Mouse (Mus musculus) urinary bladder, postnatal 10 days (tissue): Measurements from ENCODE around the gene Il17rc.

Experiments used
- DNase-seq: peaks from one replicate; pipeline ENCODE4 v3.0.0; 2022; ENCODE audit warnings: low spot score

Gene Il17rc

GRCm38 (mm10) chr6:113455007-113455406, 16.2 kb upstream of the Il17rc start:
- DNase-seq = no peak

- no peak for DNase-seq
Measured at GRCm38 (mm10) chr6:113457952-113458534, 13.2 kb upstream of the Il17rc start, which contains the start of gene Il17re. Il17re (plus strand) TSS chr6:113458484.

- DNase-seq = no peak
Measured at GRCm38 (mm10) chr6:113458635-113459034, 12.6 kb upstream of the Il17rc start.

- DNase-seq = no peak
Measured at GRCm38 (mm10) chr6:113464040-113464439, 7.2 kb upstream of the Il17rc start.

- no peak for DNase-seq
Measured at GRCm38 (mm10) chr6:113465602-113466001, 5.6 kb upstream of the Il17rc start.

- no peak for DNase-seq
Measured at GRCm38 (mm10) chr6:113468512-113468911, 2.7 kb upstream of the Il17rc start.

DNA sequence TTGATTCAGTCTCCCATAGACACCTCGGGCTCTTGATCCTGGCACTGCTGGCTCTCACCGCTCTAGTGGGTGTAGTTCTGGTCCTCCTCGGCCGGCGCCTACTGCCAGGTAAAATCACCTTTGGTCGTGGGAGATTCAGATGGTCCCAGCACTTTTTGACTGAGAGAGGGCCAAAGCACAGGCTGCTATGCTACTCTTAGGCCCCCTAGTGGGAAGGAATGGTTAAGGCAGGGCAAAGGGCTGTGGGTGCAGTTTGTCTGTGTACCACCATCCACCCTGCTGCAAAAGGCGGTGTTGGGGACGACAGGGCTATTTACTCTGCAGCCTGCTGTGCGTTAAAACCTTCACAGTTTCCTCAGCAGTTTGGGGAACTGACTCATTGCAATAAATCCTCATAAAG, 2.2 kb upstream of the Il17rc start:
- DNase-seq = no peak

DNA sequence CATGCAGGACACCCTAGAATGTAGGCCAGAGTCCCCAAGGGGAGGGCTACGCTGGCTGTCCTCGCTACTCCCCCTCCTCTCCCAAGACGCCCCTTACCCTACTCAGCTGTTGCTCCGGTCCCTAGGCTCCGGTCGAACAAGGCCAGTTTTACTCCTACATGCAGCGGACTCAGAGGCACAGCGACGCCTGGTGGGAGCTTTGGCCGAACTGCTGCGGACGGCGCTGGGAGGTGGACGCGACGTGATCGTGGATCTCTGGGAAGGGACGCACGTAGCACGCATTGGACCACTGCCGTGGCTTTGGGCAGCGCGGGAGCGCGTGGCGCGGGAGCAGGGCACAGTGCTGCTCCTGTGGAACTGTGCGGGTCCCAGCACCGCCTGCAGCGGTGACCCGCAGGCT, 1.8 kb upstream of the Il17rc start:
- no peak for DNase-seq

GRCm38 (mm10) chr6:113472061-113472460, 834 bp downstream of the Il17rc start:
- no peak for DNase-seq

DNA sequence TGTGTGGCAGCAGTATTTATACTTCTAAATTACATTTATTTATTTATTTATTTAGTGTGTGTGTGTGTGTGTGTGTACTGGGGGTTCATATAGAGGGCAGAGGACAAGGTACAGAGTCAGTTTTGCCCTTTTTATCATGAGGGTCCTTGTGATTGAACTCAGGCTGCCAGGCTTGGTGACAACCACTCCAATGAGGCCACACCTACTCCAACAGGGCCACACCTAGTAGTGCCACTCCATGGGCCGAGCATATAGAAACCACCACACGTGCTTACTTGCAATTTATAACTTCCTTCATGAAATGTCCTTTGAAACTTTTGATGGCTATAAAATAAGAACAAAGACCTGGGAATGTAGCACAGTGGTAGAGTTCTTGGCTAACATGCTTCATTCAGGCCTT, 2.0 kb downstream of the Il17rc start:
- DNase-seq = no peak

DNA sequence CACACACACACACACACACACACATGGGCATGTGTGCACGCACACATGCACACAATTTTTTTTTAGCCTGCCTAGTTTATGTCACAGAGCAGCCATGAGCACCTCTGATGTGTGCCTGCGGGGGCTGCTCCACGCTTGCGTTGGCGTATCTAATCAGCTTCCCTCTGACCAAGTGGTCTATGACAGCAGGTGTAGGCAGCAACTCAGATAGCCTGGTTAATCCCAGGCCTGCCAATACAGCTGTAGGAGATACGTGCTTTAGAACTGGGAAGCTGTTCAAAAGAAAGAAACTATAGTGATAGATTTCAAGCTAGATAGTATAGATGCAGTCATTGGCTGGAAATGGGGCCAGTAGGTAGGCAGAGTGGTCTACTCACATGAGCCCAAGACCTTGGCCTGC, 2.5 kb downstream of the Il17rc start:
- DNase-seq = no peak

- DNase-seq = no peak
Measured at GRCm38 (mm10) chr6:113477353-113477752, 6.1 kb downstream of the Il17rc start.

DNA sequence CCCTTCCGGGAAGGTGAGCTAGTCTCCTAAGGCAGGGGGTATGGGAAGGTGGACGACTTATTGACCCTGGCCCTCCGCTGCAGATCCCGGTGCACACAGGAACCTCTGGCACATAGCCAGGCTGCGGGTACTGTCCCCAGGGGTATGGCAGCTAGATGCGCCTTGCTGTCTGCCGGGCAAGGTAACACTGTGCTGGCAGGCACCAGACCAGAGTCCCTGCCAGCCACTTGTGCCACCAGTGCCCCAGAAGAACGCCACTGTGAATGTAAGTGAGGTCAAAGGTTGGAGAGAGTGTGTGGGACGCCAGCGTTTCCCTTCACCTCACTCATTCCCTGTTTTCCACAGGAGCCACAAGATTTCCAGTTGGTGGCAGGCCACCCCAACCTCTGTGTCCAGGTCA, 7.7 kb downstream of the Il17rc start:
- DNase-seq = no peak

DNA sequence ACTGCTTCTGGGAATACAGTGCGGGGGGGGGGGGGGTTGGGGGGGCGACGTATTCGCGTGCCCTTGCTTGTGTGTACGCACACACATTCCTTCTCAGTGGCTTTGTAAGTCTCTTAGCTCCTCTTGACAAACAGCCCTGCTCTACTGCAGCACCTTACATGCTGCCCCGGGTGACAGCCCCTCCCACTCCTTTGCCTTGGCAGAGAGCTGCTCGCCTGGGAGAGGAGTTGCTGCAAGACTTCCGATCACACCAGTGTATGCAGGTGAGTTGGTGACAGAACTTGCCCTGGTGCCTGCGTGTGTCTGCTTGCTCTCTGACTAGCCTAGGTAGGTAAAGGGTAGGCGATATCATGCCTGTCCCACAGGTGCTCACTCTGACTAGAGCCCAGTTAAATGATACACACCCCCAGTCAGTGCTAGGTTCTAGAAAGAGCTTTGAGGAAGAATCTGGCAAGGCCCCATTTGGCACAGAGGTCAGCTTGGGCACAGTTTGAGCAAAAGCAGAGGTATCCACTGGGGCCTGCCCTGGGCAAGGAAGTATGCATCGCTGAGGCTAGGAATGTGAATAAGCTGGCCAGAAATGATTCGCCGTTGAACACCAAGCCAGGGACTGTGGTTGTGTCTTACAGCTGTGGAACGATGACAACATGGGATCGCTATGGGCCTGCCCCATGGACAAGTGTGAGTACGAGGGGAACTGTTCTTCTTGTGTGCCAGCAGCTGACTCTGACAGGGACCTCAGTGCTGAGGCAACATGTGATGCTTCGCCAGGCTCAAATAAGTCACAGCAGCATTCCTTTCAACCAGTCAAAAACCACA, 9.5 kb downstream of the Il17rc start:
- no peak for DNase-seq

GRCm38 (mm10) chr6:113482477-113483099, 11.4 kb downstream of the Il17rc start:
- DNase-seq = no peak

DNA sequence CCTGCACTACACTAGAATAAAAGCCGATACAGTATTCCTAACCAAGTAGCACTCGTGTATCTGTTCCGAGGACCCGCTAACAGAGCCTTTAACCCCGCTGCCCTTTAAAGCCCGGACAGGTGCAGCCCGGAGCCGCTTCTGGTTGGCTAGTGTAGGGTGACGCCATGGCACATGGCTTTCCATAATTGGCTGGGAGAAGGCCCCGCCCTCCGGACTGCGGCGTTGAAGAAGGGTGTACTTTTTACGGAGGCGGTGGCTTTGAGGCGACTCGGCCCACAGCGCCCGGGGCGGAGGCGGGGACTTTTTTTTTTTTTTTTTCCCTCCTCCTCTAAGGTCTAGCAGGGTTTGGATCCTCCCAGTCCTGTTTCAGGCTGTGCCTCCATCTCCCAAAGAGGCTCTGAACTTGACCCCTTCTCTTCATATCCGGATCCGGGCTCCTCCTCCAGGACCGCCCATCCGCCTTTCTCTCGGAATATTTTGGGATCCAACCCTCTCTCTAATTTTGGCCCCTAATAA, 11.9 kb downstream of the Il17rc start, which contains the start of gene Creld1:
Gene Creld1 (plus strand): TSS at position 198 of the 516 bp plus-strand sequence.
- DNase-seq = peak; percentile 77

GRCm38 (mm10) chr6:113483729-113484128, 12.5 kb downstream of the Il17rc start:
- DNase-seq = no peak

GRCm38 (mm10) chr6:113487125-113487576, 15.9 kb downstream of the Il17rc start:
- DNase-seq = no peak

GRCm38 (mm10) chr6:113489410-113489809, 18.2 kb downstream of the Il17rc start:
- DNase-seq = no peak

- no peak for DNase-seq
Measured at GRCm38 (mm10) chr6:113492101-113492864, 21.1 kb downstream of the Il17rc start.

- DNase-seq = no peak
Measured at GRCm38 (mm10) chr6:113494258-113494788, 23.1 kb downstream of the Il17rc start.
